Mouse (Mus musculus) G1E (cell line): ENCODE data around the gene Mrpl40.

Experiments
- CTCF ChIP-seq: IDR thresholded peaks from 2 replicates; pipeline ENCODE4 v1.5.1; 2012; ENCODE audit warnings: low read depth, low read length, inconsistent platforms, mixed read lengths
- GATA2 ChIP-seq: IDR thresholded peaks from 2 replicates; pipeline ENCODE4 v1.6.1; 2012; ENCODE audit warnings: low read depth, low read length, inconsistent platforms, borderline replicate concordance

DNA sequence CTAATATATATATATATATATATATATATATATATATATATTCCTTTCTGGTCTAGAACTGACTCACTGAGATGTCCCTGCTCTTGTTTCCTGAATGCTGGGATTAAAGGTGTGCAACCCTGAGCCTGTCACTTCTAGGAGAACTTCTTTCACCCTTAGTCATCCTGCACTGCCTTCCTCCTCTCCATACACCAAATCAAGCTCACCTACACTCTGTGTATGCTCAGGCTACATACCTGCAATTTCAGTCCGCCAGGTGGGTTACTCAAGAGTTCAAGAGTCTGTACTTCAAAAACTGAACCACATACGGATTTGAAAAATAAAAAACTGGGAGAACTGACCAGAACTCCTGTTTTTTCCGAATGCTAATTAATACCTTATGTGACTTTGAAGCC, 40.6 kb downstream of the Mrpl40 start:
- no peak for TF ChIP-seq CTCF
- no peak for TF ChIP-seq GATA2
